Comparison of ENCODE assay signal across 25 mouse cellular contexts in genomic region chr6:110545542-110545941, GRCm38 (mm10).
DNase-seq lines count a peak whose midpoint lies in the region; ATAC-seq and TF ChIP-seq lines count a peak whose summit lies in the region.
"Had no signal": no experiment of that assay in that cellular context is flagged by ENCODE, and none has a peak within 500 bp of the region (broad histone marks: within the 10 kb centered on the region; RNA-seq: fewer than 3 reads in every experiment).

No protein-coding gene starts in this region.

- peak; percentile 35 for TF ChIP-seq CTCF in left cerebral cortex, adult 2 months (IDR thresholded peaks at IDR 0.05)
- TF ChIP-seq CTCF in forebrain, postnatal 0 days (IDR thresholded peaks at IDR 0.05; ENCODE audit: low read depth), result peak; percentile 18; the same call in 1 of the 2 replicates

- H3K4me2 ChIP-seq in forebrain, embryonic 15.5 days (replicated peaks), result no peak overlapping the region
- H3K4me2 ChIP-seq in forebrain, embryonic 11.5 days (ENCODE audit: low read depth, low read length, severe bottlenecking), result no peak overlapping the region
- H3K4me2 ChIP-seq in forebrain, postnatal 0 days (ENCODE audit: low read depth), result no peak overlapping the region
- H3K4me2 ChIP-seq: hindbrain, embryonic 15.5 days; liver, embryonic 11.5 days; stomach, embryonic 15.5 days had no signal

- H3K27ac ChIP-seq in forebrain, embryonic 15.5 days (replicated peaks), result no peak overlapping the region
- H3K27ac ChIP-seq in forebrain, embryonic 11.5 days (ENCODE audit: low read depth, low read length), result no peak overlapping the region
- no peak overlapping the region for H3K27ac ChIP-seq in left cerebral cortex, adult 2 months
- H3K27ac ChIP-seq in forebrain, postnatal 0 days (ENCODE audit: low read depth, low read length), result no peak overlapping the region
- H3K27ac ChIP-seq: gastrocnemius, adult 2 months; hindbrain, embryonic 15.5 days; macrophage; stomach, embryonic 15.5 days had no signal

- DNase-seq in forebrain, embryonic 11.5 days (ENCODE audit: low spot score), result no peak
- DNase-seq in left cerebral cortex, adult 2 months (ENCODE audit: extremely low spot score in 1 of 2, low spot score in 2 of 2), result no peak
- no peak for DNase-seq in left cerebral cortex, adult 8-10 months (ENCODE audit: low spot score in 2 of 2)
- peak; percentile 28 for DNase-seq in forebrain, postnatal 0 days
- peak; percentile 20 for DNase-seq in retina, postnatal 7 days (ENCODE audit: low read depth, low spot score)
- no peak for DNase-seq in kidney, adult 18-20 months
- DNase-seq: adrenal gland, adult 8-10 months; cerebellum, adult 2 months; cerebellum, postnatal 36 days; gastrocnemius, adult 2 months; heart, postnatal 36 days; kidney, postnatal 36 days; layer of hippocampus, adult 9-11 months; liver, postnatal 0 days; right cerebral cortex, adult 18-20 months; thymus, adult 2 months; thymus, postnatal 4 days had no signal

- no peak overlapping the region for H3K9ac ChIP-seq in forebrain, embryonic 15.5 days (replicated peaks)
- H3K9ac ChIP-seq in forebrain, embryonic 11.5 days (ENCODE audit: low read length), result no peak overlapping the region
- H3K9ac ChIP-seq in forebrain, postnatal 0 days, result no peak overlapping the region
- H3K9ac ChIP-seq: hindbrain, embryonic 15.5 days; liver, postnatal 0 days; stomach, embryonic 15.5 days had no signal

- H3K9me3 ChIP-seq in forebrain, embryonic 15.5 days, result no peaks in the 10 kb centered on the region
- H3K9me3 ChIP-seq in forebrain, embryonic 11.5 days (ENCODE audit: control insufficient read depth, low read length), result no peaks in the 10 kb centered on the region
- no peaks in the 10 kb centered on the region for H3K9me3 ChIP-seq in forebrain, postnatal 0 days (ENCODE audit: low read length)
- H3K9me3 ChIP-seq: hindbrain, embryonic 15.5 days; stomach, embryonic 15.5 days had no signal

- 0 out of 2 replicates have a peak, but pooled peaks have one; percentile 51 for ATAC-seq in forebrain, embryonic 15.5 days (replicated peaks)
- no peak for ATAC-seq in forebrain, embryonic 11.5 days (replicated peaks; ENCODE audit: low FRiP score)
- ATAC-seq in forebrain, postnatal 0 days, result no peak
- ATAC-seq: activated CD4-positive, CD25-positive, alpha-beta regulatory T cell, adult 4 months; intestine, embryonic 16.5 days; liver, postnatal 0 days; lung, postnatal 0 days had no signal

- 69% methylated on average over 2 of the region's 2 CpGs for WGBS in forebrain, embryonic 15.5 days
- 79% methylated on average over 2 of the region's 2 CpGs for WGBS in forebrain, embryonic 11.5 days
- WGBS in forebrain, postnatal 0 days, result 67% methylated on average over 2 of the region's 2 CpGs

- no peak overlapping the region for H3K4me3 ChIP-seq in forebrain, embryonic 15.5 days
- H3K4me3 ChIP-seq in forebrain, embryonic 11.5 days (ENCODE audit: low read depth, low read length), result no peak overlapping the region
- no peak overlapping the region for H3K4me3 ChIP-seq in left cerebral cortex, adult 2 months
- H3K4me3 ChIP-seq in forebrain, postnatal 0 days (ENCODE audit: low read depth, low read length), result no peak overlapping the region
- H3K4me3 ChIP-seq: gastrocnemius, adult 2 months; hindbrain, embryonic 15.5 days; stomach, embryonic 15.5 days had no signal

- H3K36me3 ChIP-seq in forebrain, embryonic 15.5 days, result no peaks in the 10 kb centered on the region
- no peaks in the 10 kb centered on the region for H3K36me3 ChIP-seq in forebrain, embryonic 11.5 days (ENCODE audit: control insufficient read depth, insufficient read depth, low read length)
- no peaks in the 10 kb centered on the region for H3K36me3 ChIP-seq in forebrain, postnatal 0 days (ENCODE audit: insufficient read depth)
- H3K36me3 ChIP-seq: hindbrain, embryonic 15.5 days; stomach, embryonic 15.5 days had no signal

- no peaks in the 10 kb centered on the region for H3K4me1 ChIP-seq in forebrain, embryonic 15.5 days
- no peaks in the 10 kb centered on the region for H3K4me1 ChIP-seq in forebrain, embryonic 11.5 days (replicated peaks; ENCODE audit: control insufficient read depth, insufficient read depth, low read length)
- no peaks in the 10 kb centered on the region for H3K4me1 ChIP-seq in forebrain, postnatal 0 days (ENCODE audit: insufficient read depth)
- H3K4me1 ChIP-seq: hindbrain, embryonic 15.5 days; stomach, embryonic 15.5 days had no signal

- intact Hi-C loops in left cerebral cortex, adult 2 months (cut with DNase I), result loop anchor here (10.0 kb wide), 1 partner anchor 1649 kb away; no protein-coding TSS in a partner anchor

- H3K27me3 ChIP-seq in forebrain, embryonic 15.5 days, result no peaks in the 10 kb centered on the region
- H3K27me3 ChIP-seq in forebrain, embryonic 11.5 days (ENCODE audit: control insufficient read depth, insufficient read depth, low read length), result no peaks in the 10 kb centered on the region
- no peaks in the 10 kb centered on the region for H3K27me3 ChIP-seq in forebrain, postnatal 0 days (ENCODE audit: insufficient read depth, low read length)
- H3K27me3 ChIP-seq: hindbrain, embryonic 15.5 days; stomach, embryonic 15.5 days had no signal

Comparison
In these comparisons a context has a peak if more than half of its experiments do, and no peak if none do; other contexts are left out.
1. DNase-seq: peak in forebrain, postnatal 0 days (single experiment) and retina, postnatal 7 days (single experiment); none in forebrain, embryonic 11.5 days (single experiment), left cerebral cortex, adult 2 months (0 of 2), left cerebral cortex, adult 8-10 months (0 of 2) and kidney, adult 18-20 months (single experiment).